Mouse (Mus musculus) midbrain, embryonic 15.5 days (tissue): ENCODE results near the gene Ankrd10. TPM values are rescaled to one million over a fixed set of nuclear protein-coding genes. Genes with fewer than 3 reads are reported as not detected.

ENCODE experiments used
- ATAC-seq: fragments of 200-750 bp; cut with Nextera tagmentation; replicated peaks from 2 replicates; pipeline ENCODE4 v1.8.0; 2017; ENCODE audit warnings: moderate TSS enrichment
- H3K27ac ChIP-seq: fragments of 300-500 bp; sonication (generic); 2 replicates; pipeline ENCODE4 v1.5.1; 2015; ENCODE audit warnings: mild to moderate bottlenecking, inconsistent platforms
- H3K27me3 ChIP-seq: fragments of 300-500 bp; sonication (generic); replicated peaks from 2 replicates; pipeline ENCODE4 v1.6.1; 2015; ENCODE audit warnings: inconsistent platforms
- H3K36me3 ChIP-seq: fragments of 300-500 bp; sonication (generic); replicated peaks from 2 replicates; pipeline ENCODE4 v1.6.1; 2015; ENCODE audit warnings: inconsistent platforms
- H3K4me1 ChIP-seq: fragments of 300-500 bp; sonication (generic); 2 replicates; pipeline ENCODE4 v1.6.1; 2015; ENCODE audit warnings: inconsistent platforms
- H3K4me2 ChIP-seq: fragments of 300-500 bp; sonication (generic); 2 replicates; pipeline ENCODE4 v1.6.1; 2015; ENCODE audit warnings: inconsistent platforms, mild to moderate bottlenecking, moderate library complexity
- H3K4me3 ChIP-seq: fragments of 300-500 bp; sonication (generic); 2 replicates; pipeline ENCODE4 v1.5.1; 2015; ENCODE audit warnings: mild to moderate bottlenecking, inconsistent platforms
- H3K9ac ChIP-seq: fragments of 300-500 bp; sonication (generic); 2 replicates; pipeline ENCODE4 v1.6.1; 2015; ENCODE audit warnings: mild to moderate bottlenecking, inconsistent platforms
- H3K9me3 ChIP-seq: fragments of 300-500 bp; sonication (generic); 2 replicates; pipeline ENCODE4 v1.6.1; 2016; ENCODE audit warnings: inconsistent platforms
- WGBS: fragments of 180-500 bp; shearing (Covaris S2); methylation state at CpG from one replicate; pipeline ENCODE4 v1.1.7; 2015; ENCODE audit warnings: mixed read lengths; 5-methylcytosine and 5-hydroxymethylcytosine counted together
- polyA plus RNA-seq: library from polyadenylated mRNA; unstranded; fragments of >200 nt; fragmentation: Nextera tagmentation; extraction: Ambion mirVana; gene quantifications from 2 replicates; pipeline ENCODE4 v1.2.1, GENCODE M21; 2015

Gene Ankrd10
- polyA plus RNA-seq, 1 experiment from 2014 or later, result 98.4 TPM

DNA sequence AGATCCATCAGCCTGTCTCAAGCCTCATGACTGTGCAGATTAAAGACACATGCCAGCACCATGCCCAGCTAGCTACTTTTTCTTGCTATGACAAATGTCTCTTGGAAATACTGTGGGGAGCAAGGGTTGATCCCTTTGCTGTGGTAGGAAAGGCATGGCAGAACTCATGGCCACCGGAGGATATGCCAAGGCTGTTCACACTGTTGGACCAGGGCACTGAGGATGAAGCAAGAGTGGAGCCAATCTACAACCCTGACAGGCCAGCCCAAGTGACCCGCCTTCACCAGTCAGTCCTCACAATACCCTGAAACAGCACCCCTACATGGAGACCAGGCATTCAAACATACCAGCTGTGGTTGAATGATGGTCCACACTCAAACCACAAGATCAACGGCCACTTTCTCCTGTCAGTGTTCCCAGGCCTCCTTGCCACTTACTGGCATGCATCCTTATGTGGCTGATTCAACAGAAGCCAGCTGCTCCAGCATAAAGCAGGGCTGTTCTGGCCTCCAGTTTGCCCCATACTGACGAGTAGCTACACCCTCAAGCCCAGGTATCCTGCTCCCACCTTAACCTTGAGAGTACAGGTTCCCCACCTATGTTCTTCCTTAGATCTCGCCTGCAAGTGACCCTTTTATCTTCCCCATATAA is 35.1 kb downstream of the Ankrd10 start:
- H3K4me1 ChIP-seq, result no peaks in the 10 kb centered on the region
- WGBS, result 86% methylated on average over 5 of the region's 5 CpGs
- H3K27ac ChIP-seq, result no peak overlapping the region
- no peaks in the 10 kb centered on the region for H3K27me3 ChIP-seq
- no peak overlapping the region for H3K9ac ChIP-seq
- no peaks in the 10 kb centered on the region; the same call in 1 of the 2 replicates for H3K36me3 ChIP-seq
- H3K9me3 ChIP-seq, result no peaks in the 10 kb centered on the region
- no peak overlapping the region for H3K4me2 ChIP-seq
- ATAC-seq, result no peak
- H3K4me3 ChIP-seq, result no peak overlapping the region

- Histone ChIP-seq H3K4me3 (no peak overlapping the region), H3K4me1 (no peaks in the 10 kb centered on the region), H3K27me3 (no peaks in the 10 kb centered on the region), H3K4me2 (no peak overlapping the region), H3K9ac (no peak overlapping the region), H3K27ac (no peak overlapping the region), H3K9me3 (no peaks in the 10 kb centered on the region), H3K36me3 (no peaks in the 10 kb centered on the region)
- no peak for ATAC-seq
- 75% methylated on average over 12 of the region's 12 CpGs for WGBS
Measured at GRCm38 (mm10) chr8:11593222-11593884, 42.2 kb downstream of the Ankrd10 start.

GRCm38 (mm10) chr8:11592296-11592695 is 43.3 kb downstream of the Ankrd10 start:
- Histone ChIP-seq H3K9ac (no peak overlapping the region), H3K4me2 (no peak overlapping the region), H3K4me1 (no peaks in the 10 kb centered on the region), H3K9me3 (no peaks in the 10 kb centered on the region), H3K27ac (no peak overlapping the region), H3K4me3 (no peak overlapping the region), H3K27me3 (no peaks in the 10 kb centered on the region), H3K36me3 (no peaks in the 10 kb centered on the region)
- 46% methylated on average over 13 of the region's 13 CpGs for WGBS
- ATAC-seq, result no peak

DNA sequence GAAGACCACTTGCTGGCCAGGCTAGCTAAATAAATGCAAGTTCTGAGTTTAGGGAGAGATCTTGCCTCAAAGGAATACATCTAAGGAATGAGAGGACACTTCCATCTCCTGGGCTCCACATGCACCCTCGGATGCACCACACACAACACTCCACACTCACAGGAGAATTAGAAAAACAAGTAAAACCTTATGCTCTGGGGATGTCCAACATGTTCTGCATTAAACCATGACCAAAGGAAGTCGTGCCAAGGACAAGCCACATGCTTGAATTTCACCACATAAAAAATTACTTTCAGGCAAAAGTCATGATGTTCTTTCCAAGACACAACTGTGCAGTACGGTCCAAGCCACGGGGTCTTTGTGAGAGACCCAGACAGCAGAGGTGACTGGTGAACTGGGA is 43.7 kb downstream of the Ankrd10 start:
- Histone ChIP-seq H3K27ac (no peak overlapping the region), H3K9me3 (no peaks in the 10 kb centered on the region), H3K27me3 (no peaks in the 10 kb centered on the region), H3K4me2 (no peak overlapping the region), H3K4me3 (no peak overlapping the region), H3K4me1 (no peaks in the 10 kb centered on the region), H3K36me3 (no peaks in the 10 kb centered on the region), H3K9ac (no peak overlapping the region)
- WGBS, result 86% methylated on average over 4 of the region's 4 CpGs
- no peak for ATAC-seq

DNA sequence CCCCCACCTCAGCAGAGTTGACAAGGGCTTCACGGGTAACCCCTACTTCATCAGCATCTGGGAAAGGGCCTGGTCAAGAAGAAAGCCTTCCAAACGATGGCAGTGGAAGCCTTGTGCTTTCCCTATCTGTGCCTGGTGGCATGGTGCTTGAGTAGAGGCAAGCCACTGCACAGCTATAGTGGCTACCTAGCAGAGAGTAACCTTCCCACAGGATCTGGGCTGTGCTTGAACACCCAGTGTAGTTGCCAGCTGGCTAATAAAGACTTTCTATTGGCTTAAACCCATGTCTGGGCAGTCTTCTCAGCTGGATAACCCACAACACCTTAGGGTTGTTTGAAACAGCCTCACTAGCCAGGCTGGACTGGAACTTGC is 49.2 kb downstream of the Ankrd10 start:
- no peaks in the 10 kb centered on the region for H3K27me3 ChIP-seq
- H3K9me3 ChIP-seq, result no peaks in the 10 kb centered on the region
- H3K36me3 ChIP-seq, result no peaks in the 10 kb centered on the region
- no peak overlapping the region for H3K4me2 ChIP-seq
- H3K4me1 ChIP-seq, result no peaks in the 10 kb centered on the region
- 77% methylated on average over 2 of the region's 2 CpGs for WGBS
- ATAC-seq, result no peak
- H3K9ac ChIP-seq, result no peak overlapping the region
- no peak overlapping the region for H3K27ac ChIP-seq
- no peak overlapping the region for H3K4me3 ChIP-seq

DNA sequence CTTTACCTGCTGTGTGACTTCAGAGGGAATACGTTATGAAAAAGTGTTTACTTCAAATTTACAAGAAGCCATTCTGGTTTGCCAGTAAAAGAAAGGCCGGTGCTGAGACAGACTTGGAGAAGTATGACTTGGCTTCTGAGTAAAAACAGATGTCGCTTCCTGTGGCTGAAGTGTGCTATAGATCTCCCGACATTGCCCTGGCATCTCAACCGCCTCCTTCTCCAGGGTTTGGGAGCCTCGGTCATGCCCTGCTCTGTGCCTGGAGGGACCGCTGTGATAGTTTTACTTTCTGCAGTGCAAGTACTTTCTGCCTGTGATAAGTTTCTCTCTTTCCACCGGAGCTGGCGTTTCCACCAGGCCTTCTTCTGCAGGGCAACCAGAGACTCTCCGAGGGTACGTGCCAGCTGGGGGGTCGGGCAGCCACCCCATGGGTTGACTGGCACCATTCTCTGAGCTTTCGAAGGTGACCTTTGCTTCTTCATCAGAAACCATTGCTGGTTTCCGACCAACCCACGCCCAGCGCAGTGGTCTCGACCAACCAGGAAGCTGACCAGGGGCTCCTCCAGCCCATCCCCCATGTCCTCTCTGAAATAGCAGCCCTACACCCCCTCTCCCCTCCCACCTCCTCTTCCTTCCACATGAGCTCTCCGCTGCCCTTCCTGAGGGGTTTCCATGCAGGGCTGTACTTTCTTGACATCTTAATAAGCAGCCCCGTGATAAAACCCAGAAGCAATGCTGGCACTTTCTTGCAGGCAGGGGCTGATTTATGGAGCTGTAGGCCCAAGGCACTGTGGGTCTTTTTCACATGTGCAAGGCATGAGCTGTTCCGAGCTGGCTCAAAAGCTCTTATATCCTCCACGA is 49.8 kb downstream of the Ankrd10 start:
- H3K4me3 ChIP-seq, result no peak overlapping the region
- H3K27ac ChIP-seq, result no peak overlapping the region
- H3K36me3 ChIP-seq, result no peaks in the 10 kb centered on the region
- no peaks in the 10 kb centered on the region for H3K4me1 ChIP-seq
- no peaks in the 10 kb centered on the region for H3K27me3 ChIP-seq
- H3K9me3 ChIP-seq, result no peaks in the 10 kb centered on the region
- 87% methylated on average over 21 of the region's 21 CpGs for WGBS
- H3K9ac ChIP-seq, result no peak overlapping the region
- no peak for ATAC-seq
- H3K4me2 ChIP-seq, result no peak overlapping the region

GRCm38 (mm10) chr8:11575604-11576384 is 59.8 kb downstream of the Ankrd10 start:
- Histone ChIP-seq H3K4me1 (no peaks in the 10 kb centered on the region), H3K4me2 (no peak overlapping the region), H3K9me3 (no peaks in the 10 kb centered on the region), H3K9ac (no peak overlapping the region), H3K27me3 (no peaks in the 10 kb centered on the region), H3K4me3 (no peak overlapping the region), H3K36me3 (no peaks in the 10 kb centered on the region), H3K27ac (no peak overlapping the region)
- 55% methylated on average over 16 of the region's 16 CpGs for WGBS
- no peak for ATAC-seq

DNA sequence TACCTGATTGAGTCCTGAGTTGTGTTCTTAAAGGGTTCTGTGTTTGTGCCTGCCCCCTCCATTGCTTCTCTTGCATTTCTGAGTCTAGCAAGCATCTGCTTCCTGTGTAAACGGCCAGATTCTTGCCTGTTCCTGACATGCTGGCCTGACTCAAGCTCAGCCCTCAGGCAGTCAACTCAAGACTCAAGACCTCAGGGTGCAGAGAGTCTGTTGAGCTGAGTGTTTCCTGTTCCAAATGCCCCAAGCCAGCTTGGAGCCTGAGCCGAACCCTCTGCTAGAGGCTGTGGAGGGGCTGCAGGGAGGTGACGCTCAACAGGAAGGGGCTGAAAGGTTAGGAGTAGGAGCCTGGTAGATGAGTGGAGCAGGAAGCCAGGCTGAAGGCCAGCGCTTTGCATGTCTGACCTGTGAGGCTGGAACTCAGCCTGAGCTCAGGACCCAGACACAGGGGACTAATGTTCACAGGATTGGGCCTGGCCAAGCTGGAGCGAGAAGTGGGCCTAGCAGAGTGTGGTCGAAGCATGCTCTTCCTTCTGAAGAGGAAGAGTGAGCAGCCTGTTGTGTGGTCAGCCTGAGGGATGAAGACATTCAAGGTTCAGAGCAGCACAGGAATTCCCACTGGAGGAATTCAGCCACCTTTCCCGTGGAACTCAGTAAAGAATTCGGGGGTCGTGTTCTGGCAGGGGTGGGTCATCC is 60.5 kb downstream of the Ankrd10 start:
- no peak overlapping the region for H3K4me3 ChIP-seq
- H3K4me2 ChIP-seq, result no peak overlapping the region
- 85% methylated on average over 9 of the region's 9 CpGs for WGBS
- H3K27ac ChIP-seq, result no peak overlapping the region
- H3K27me3 ChIP-seq, result no peaks in the 10 kb centered on the region
- no peak for ATAC-seq
- no peaks in the 10 kb centered on the region for H3K4me1 ChIP-seq
- no peaks in the 10 kb centered on the region for H3K36me3 ChIP-seq
- no peaks in the 10 kb centered on the region for H3K9me3 ChIP-seq
- no peak overlapping the region for H3K9ac ChIP-seq

DNA sequence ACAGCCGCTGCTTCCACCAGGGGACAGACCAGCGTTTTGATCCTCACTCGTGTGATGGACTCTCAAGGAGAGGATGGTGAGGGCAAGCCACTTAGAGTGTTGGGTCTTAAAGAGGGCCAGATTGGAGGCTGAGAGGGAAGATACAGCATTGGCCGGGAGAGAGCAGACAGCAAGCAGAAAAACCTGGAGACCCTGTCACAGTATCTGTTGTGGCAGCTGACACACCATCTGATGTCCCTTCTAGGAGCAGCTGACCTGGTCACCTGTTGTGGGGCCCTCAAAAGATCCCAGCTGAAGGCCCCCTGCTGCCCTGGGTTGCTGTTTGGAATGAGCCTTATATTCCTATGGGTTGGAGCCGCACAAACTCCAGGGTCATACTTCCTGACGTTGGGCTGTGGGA is 63.1 kb downstream of the Ankrd10 start:
- ATAC-seq, result no peak
- H3K4me1 ChIP-seq, result no peaks in the 10 kb centered on the region
- H3K4me2 ChIP-seq, result no peak overlapping the region
- H3K9ac ChIP-seq, result no peak overlapping the region
- H3K27ac ChIP-seq, result no peak overlapping the region
- H3K4me3 ChIP-seq, result no peak overlapping the region
- H3K36me3 ChIP-seq, result no peaks in the 10 kb centered on the region
- WGBS, result 70% methylated on average over 6 of the region's 6 CpGs
- no peaks in the 10 kb centered on the region for H3K9me3 ChIP-seq
- H3K27me3 ChIP-seq, result no peaks in the 10 kb centered on the region

GRCm38 (mm10) chr8:11571950-11572349 is 63.6 kb downstream of the Ankrd10 start:
- no peak for ATAC-seq
- H3K27me3 ChIP-seq, result no peaks in the 10 kb centered on the region
- H3K4me2 ChIP-seq, result no peak overlapping the region
- no peak overlapping the region for H3K4me3 ChIP-seq
- H3K36me3 ChIP-seq, result peaks cover 2% of the 10 kb centered on the region; the same call in 1 of the 2 replicates
- H3K27ac ChIP-seq, result no peak overlapping the region
- H3K9me3 ChIP-seq, result no peaks in the 10 kb centered on the region
- H3K9ac ChIP-seq, result no peak overlapping the region
- no peaks in the 10 kb centered on the region for H3K4me1 ChIP-seq
- WGBS, result 93% methylated on average over 10 of the region's 10 CpGs

DNA sequence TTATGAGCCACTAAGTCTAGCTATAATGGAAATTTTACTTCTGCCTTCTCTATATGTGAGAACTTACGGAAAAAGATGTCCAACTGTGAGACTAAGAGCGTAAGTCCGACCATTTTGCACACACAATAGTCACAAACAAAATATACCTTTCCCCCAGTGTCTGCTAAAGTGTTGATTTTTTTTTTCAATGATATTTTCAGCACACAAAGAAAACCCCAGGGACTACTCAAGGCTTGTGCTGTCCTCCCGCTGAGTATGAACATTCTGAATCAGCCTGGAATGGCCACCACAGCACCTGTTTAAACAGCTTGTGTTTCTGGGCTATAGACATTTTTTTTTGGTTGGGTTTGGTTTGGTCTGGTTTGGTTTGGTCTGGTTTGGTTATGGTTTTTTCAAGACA is 64.8 kb downstream of the Ankrd10 start:
- Histone ChIP-seq H3K9me3 (no peaks in the 10 kb centered on the region), H3K4me2 (no peak overlapping the region), H3K27me3 (no peaks in the 10 kb centered on the region), H3K27ac (no peak overlapping the region), H3K4me1 (no peaks in the 10 kb centered on the region), H3K36me3 (peaks cover 3% of the 10 kb centered on the region; the same call in 1 of the 2 replicates), H3K9ac (no peak overlapping the region), H3K4me3 (no peak overlapping the region)
- ATAC-seq, result no peak
- WGBS, result 94% methylated on average over 4 of the region's 4 CpGs
